Mouse (Mus musculus) neural tube, embryonic 15.5 days (tissue): ENCODE measurements around the gene Cactin. TPM values are rescaled to one million over a fixed set of nuclear protein-coding genes. Genes with fewer than 3 reads are reported as not detected.

Source experiments
- ATAC-seq: fragments of 200-750 bp; cut with Nextera tagmentation; 2 replicates; pipeline ENCODE4 v1.8.0; 2017; ENCODE audit warnings: mild to moderate bottlenecking, moderate TSS enrichment, moderate library complexity; ENCODE audit not compliant: low FRiP score
- H3K27ac ChIP-seq: fragments of 300-500 bp; sonication (generic); replicated peaks from 2 replicates; pipeline ENCODE4 v1.5.1; 2015; ENCODE audit warnings: mild to moderate bottlenecking, inconsistent platforms
- H3K27me3 ChIP-seq: fragments of 300-500 bp; sonication (generic); replicated peaks from 2 replicates; pipeline ENCODE4 v1.6.1; 2015; ENCODE audit warnings: inconsistent platforms
- H3K36me3 ChIP-seq: fragments of 300-500 bp; sonication (generic); 2 replicates; pipeline ENCODE4 v1.6.1; 2015; ENCODE audit warnings: inconsistent platforms
- H3K4me1 ChIP-seq: fragments of 300-500 bp; sonication (generic); 2 replicates; pipeline ENCODE4 v1.6.1; 2015; ENCODE audit warnings: inconsistent platforms
- H3K4me2 ChIP-seq: fragments of 300-500 bp; sonication (generic); 2 replicates; pipeline ENCODE4 v1.6.1; 2015; ENCODE audit warnings: inconsistent platforms, mild to moderate bottlenecking, moderate library complexity
- H3K4me3 ChIP-seq: fragments of 300-500 bp; sonication (generic); replicated peaks from 2 replicates; pipeline ENCODE4 v1.5.1; 2015; ENCODE audit warnings: mild to moderate bottlenecking, inconsistent platforms
- H3K9ac ChIP-seq: fragments of 300-500 bp; sonication (generic); replicated peaks from 2 replicates; pipeline ENCODE4 v1.6.1; 2015; ENCODE audit warnings: mild to moderate bottlenecking, inconsistent platforms
- H3K9me3 ChIP-seq: fragments of 300-500 bp; sonication (generic); replicated peaks from 2 replicates; pipeline ENCODE4 v1.6.1; 2016; ENCODE audit warnings: inconsistent platforms
- WGBS: fragments of 180-500 bp; shearing (Covaris S2); methylation state at CpG from one replicate; pipeline ENCODE4 v1.1.7; 2015; ENCODE audit warnings: mixed read lengths; 5-methylcytosine and 5-hydroxymethylcytosine counted together
- polyA plus RNA-seq: library from polyadenylated mRNA; unstranded; fragments of >200 nt; fragmentation: Nextera tagmentation; extraction: Ambion mirVana; gene quantifications from 2 replicates; pipeline ENCODE4 v1.2.1, GENCODE M21; 2015

The Cactin gene
- polyA plus RNA-seq, 1 experiment from 2014 or later, result 27.8 TPM

- H3K4me3 ChIP-seq, result no peak overlapping the region
- 92% methylated on average over 17 of the region's 17 CpGs for WGBS
- no peaks in the 10 kb centered on the region for H3K36me3 ChIP-seq
- H3K9me3 ChIP-seq, result no peaks in the 10 kb centered on the region
- H3K4me2 ChIP-seq, result no peak overlapping the region
- ATAC-seq, result no peak
- peaks cover 61% of the 10 kb centered on the region for H3K4me1 ChIP-seq
- H3K27ac ChIP-seq, result no peak overlapping the region
- no peak overlapping the region for H3K9ac ChIP-seq
- H3K27me3 ChIP-seq, result no peaks in the 10 kb centered on the region
These were observed 22.4 kb upstream of the Cactin start for GRCm38 (mm10) chr10:81298369-81299100.

GRCm38 (mm10) chr10:81299585-81300351, 21.1 kb upstream of the Cactin start:
- H3K4me2 ChIP-seq, result no peak overlapping the region
- H3K27me3 ChIP-seq, result no peaks in the 10 kb centered on the region
- no peak for ATAC-seq
- H3K36me3 ChIP-seq, result no peaks in the 10 kb centered on the region
- H3K9me3 ChIP-seq, result no peaks in the 10 kb centered on the region
- 91% methylated on average over 14 of the region's 14 CpGs for WGBS
- no peak overlapping the region for H3K27ac ChIP-seq
- 0 out of 2 replicates have a peak overlapping the region, but pooled peaks have one; percentile 3 for H3K9ac ChIP-seq
- H3K4me3 ChIP-seq, result no peak overlapping the region
- peaks cover 58% of the 10 kb centered on the region for H3K4me1 ChIP-seq

- peaks cover 52% of the 10 kb centered on the region for H3K4me1 ChIP-seq
These were observed 20.5 kb upstream of the Cactin start for GRCm38 (mm10) chr10:81300352-81300907.

GRCm38 (mm10) chr10:81301321-81301720, 19.6 kb upstream of the Cactin start:
- Histone ChIP-seq H3K4me1 (peaks cover 43% of the 10 kb centered on the region), H3K9me3 (no peaks in the 10 kb centered on the region), H3K36me3 (peaks cover 8% of the 10 kb centered on the region), H3K4me3 (no peak overlapping the region), H3K4me2 (no peak overlapping the region), H3K27ac (no peak overlapping the region), H3K9ac (no peak overlapping the region), H3K27me3 (no peaks in the 10 kb centered on the region)
- WGBS, result 81% methylated on average over 9 of the region's 9 CpGs
- ATAC-seq, result no peak

More at GRCm38 (mm10) chr10:81300352-81300907, 20.5 kb upstream of the Cactin start:
- ATAC-seq, result no peak
- no peak overlapping the region for H3K9ac ChIP-seq
- no peaks in the 10 kb centered on the region for H3K27me3 ChIP-seq
- H3K9me3 ChIP-seq, result no peaks in the 10 kb centered on the region
- 81% methylated on average over 9 of the region's 9 CpGs for WGBS
- no peak overlapping the region for H3K27ac ChIP-seq
- no peak overlapping the region for H3K4me2 ChIP-seq
- no peaks in the 10 kb centered on the region for H3K36me3 ChIP-seq
- H3K4me3 ChIP-seq, result no peak overlapping the region

GRCm38 (mm10) chr10:81302288-81302687, 18.6 kb upstream of the Cactin start:
- Histone ChIP-seq H3K4me1 (peaks cover 42% of the 10 kb centered on the region), H3K4me3 (no peak overlapping the region), H3K9me3 (no peaks in the 10 kb centered on the region), H3K4me2 (no peak overlapping the region), H3K27ac (no peak overlapping the region), H3K9ac (no peak overlapping the region), H3K36me3 (peaks cover 18% of the 10 kb centered on the region), H3K27me3 (no peaks in the 10 kb centered on the region)
- 52% methylated on average over 4 of the region's 4 CpGs for WGBS
- ATAC-seq, result no peak

- no peak overlapping the region for H3K9ac ChIP-seq
- H3K4me3 ChIP-seq, result no peak overlapping the region
- H3K27ac ChIP-seq, result no peak overlapping the region
- H3K4me2 ChIP-seq, result no peak overlapping the region
- ATAC-seq, result no peak
- H3K9me3 ChIP-seq, result no peaks in the 10 kb centered on the region
- H3K4me1 ChIP-seq, result peaks cover 37% of the 10 kb centered on the region
- WGBS, result 71% methylated on average over 14 of the region's 14 CpGs
- H3K27me3 ChIP-seq, result no peaks in the 10 kb centered on the region
- H3K36me3 ChIP-seq, result peaks cover 23% of the 10 kb centered on the region
These were observed 18.1 kb upstream of the Cactin start for GRCm38 (mm10) chr10:81302781-81303218.

- no peaks in the 10 kb centered on the region for H3K27me3 ChIP-seq
- H3K27ac ChIP-seq, result no peak overlapping the region
- H3K4me1 ChIP-seq, result peaks cover 37% of the 10 kb centered on the region
- H3K36me3 ChIP-seq, result peaks cover 28% of the 10 kb centered on the region
- no peak overlapping the region for H3K9ac ChIP-seq
- ATAC-seq, result no peak
- H3K4me2 ChIP-seq, result no peak overlapping the region
- 75% methylated on average over 10 of the region's 10 CpGs for WGBS
- no peaks in the 10 kb centered on the region for H3K9me3 ChIP-seq
- H3K4me3 ChIP-seq, result no peak overlapping the region
These were observed 17.6 kb upstream of the Cactin start for GRCm38 (mm10) chr10:81303258-81303657.

GRCm38 (mm10) chr10:81303761-81304160, 17.1 kb upstream of the Cactin start:
- H3K9ac ChIP-seq, result no peak overlapping the region
- no peaks in the 10 kb centered on the region for H3K27me3 ChIP-seq
- H3K4me3 ChIP-seq, result no peak overlapping the region
- WGBS, result 81% methylated on average over 7 of the region's 7 CpGs
- peaks cover 32% of the 10 kb centered on the region for H3K36me3 ChIP-seq
- H3K4me1 ChIP-seq, result peaks cover 37% of the 10 kb centered on the region
- no peak overlapping the region for H3K27ac ChIP-seq
- ATAC-seq, result no peak
- H3K9me3 ChIP-seq, result no peaks in the 10 kb centered on the region
- H3K4me2 ChIP-seq, result no peak overlapping the region

- H3K9me3 ChIP-seq, result no peaks in the 10 kb centered on the region
- WGBS, result 29% methylated on average over 8 of the region's 9 CpGs
- no peaks in the 10 kb centered on the region for H3K27me3 ChIP-seq
- peaks cover 42% of the 10 kb centered on the region for H3K36me3 ChIP-seq
- no peak overlapping the region for H3K27ac ChIP-seq
- no peak overlapping the region for H3K4me3 ChIP-seq
- H3K9ac ChIP-seq, result no peak overlapping the region
- no peak for ATAC-seq
- H3K4me2 ChIP-seq, result no peak overlapping the region
- H3K4me1 ChIP-seq, result peaks cover 37% of the 10 kb centered on the region
These were observed 16.2 kb upstream of the Cactin start for GRCm38 (mm10) chr10:81304597-81305238.

- Histone ChIP-seq H3K9me3 (no peaks in the 10 kb centered on the region), H3K36me3 (peaks cover 51% of the 10 kb centered on the region), H3K27ac (no peak overlapping the region), H3K9ac (no peak overlapping the region), H3K4me2 (no peak overlapping the region), H3K27me3 (no peaks in the 10 kb centered on the region), H3K4me1 (peaks cover 30% of the 10 kb centered on the region), H3K4me3 (no peak overlapping the region)
- WGBS, result 93% methylated on average over 14 of the region's 14 CpGs
- ATAC-seq, result no peak
These were observed 15.2 kb upstream of the Cactin start for GRCm38 (mm10) chr10:81305663-81306062.

- no peak overlapping the region for H3K4me3 ChIP-seq
- H3K27ac ChIP-seq, result no peak overlapping the region
- H3K27me3 ChIP-seq, result no peaks in the 10 kb centered on the region
- H3K9ac ChIP-seq, result no peak overlapping the region
- no peak overlapping the region for H3K4me2 ChIP-seq
- no peak for ATAC-seq
- peaks cover 26% of the 10 kb centered on the region for H3K4me1 ChIP-seq
- H3K36me3 ChIP-seq, result peaks cover 57% of the 10 kb centered on the region
- H3K9me3 ChIP-seq, result no peaks in the 10 kb centered on the region
- WGBS, result 90% methylated on average over 12 of the region's 12 CpGs
These were observed 14.7 kb upstream of the Cactin start for GRCm38 (mm10) chr10:81306173-81306668.
